Mouse (Mus musculus): ENCODE results near the gene 2310030G06Rik.

The 2310030G06Rik gene

GRCm38 (mm10) chr9:50700921-50701691 lies 45.2 kb downstream of the 2310030G06Rik start:
- no peak for DNase-seq (ENCODE audit: low spot score)

- no peak for DNase-seq (ENCODE audit: low spot score)
Measured at GRCm38 (mm10) chr9:50698418-50699409, 47.6 kb downstream of the 2310030G06Rik start.

- peak; percentile 30 for DNase-seq (ENCODE audit: low spot score)
Measured at GRCm38 (mm10) chr9:50697706-50698041, 48.7 kb downstream of the 2310030G06Rik start.

- DNase-seq (ENCODE audit: low spot score), result no peak
Measured at GRCm38 (mm10) chr9:50696851-50697705, 49.3 kb downstream of the 2310030G06Rik start.

GRCm38 (mm10) chr9:50695153-50695552 lies 51.2 kb downstream of the 2310030G06Rik start:
- DNase-seq (ENCODE audit: low spot score), result no peak

GRCm38 (mm10) chr9:50693631-50694030 lies 52.7 kb downstream of the 2310030G06Rik start:
- no peak for DNase-seq (ENCODE audit: low spot score)

- DNase-seq (ENCODE audit: low spot score), result peak; percentile 68
Measured at GRCm38 (mm10) chr9:50692626-50693580, 53.4 kb downstream of the 2310030G06Rik start.
